Mouse (Mus musculus): ENCODE measurements at regions not wholly inside any gene's neighbourhood (a gene's known extent, or its start where the extent isn't known, plus 50 kb on each side); places are given as distances from the start of the nearest gene placed in this dataset.

- H3K9me3 ChIP-seq (replicated peaks), result no peaks in the 10 kb centered on the region
- H3K27me3 ChIP-seq (ENCODE audit: low read depth, poor library complexity, severe bottlenecking), result no peaks in the 10 kb centered on the region
- H3K36me3 ChIP-seq, result no peaks in the 10 kb centered on the region
- H3K4me3 ChIP-seq, result no peak overlapping the region
- WGBS, result 89% methylated on average over 4 of the region's 4 CpGs
- no peaks in the 10 kb centered on the region for H3K4me1 ChIP-seq
- no peak overlapping the region for H3K27ac ChIP-seq
- no peak for DNase-seq (ENCODE audit: low spot score)
These were observed 430.3 kb upstream of the Tenm3 start for GRCm38 (mm10) chr8:49274031-49274430.

- no peak overlapping the region for H3K4me3 ChIP-seq
- no peaks in the 10 kb centered on the region for H3K27me3 ChIP-seq (ENCODE audit: low read depth, poor library complexity, severe bottlenecking)
- H3K4me1 ChIP-seq, result no peaks in the 10 kb centered on the region
- H3K36me3 ChIP-seq, result no peaks in the 10 kb centered on the region
- no peak overlapping the region for H3K27ac ChIP-seq
- no peaks in the 10 kb centered on the region for H3K9me3 ChIP-seq (replicated peaks)
- WGBS, result 95% methylated on average over 1 of the region's 1 CpGs
- no peak for DNase-seq (ENCODE audit: low spot score)
These were observed 429.4 kb upstream of the Tenm3 start for GRCm38 (mm10) chr8:49273109-49273508.

- no peaks in the 10 kb centered on the region for H3K36me3 ChIP-seq
- DNase-seq (ENCODE audit: low spot score), result no peak
- H3K4me1 ChIP-seq, result peaks cover 37% of the 10 kb centered on the region
- 73% methylated on average over 6 of the region's 6 CpGs for WGBS
- H3K27ac ChIP-seq, result no peak overlapping the region
- H3K9me3 ChIP-seq (replicated peaks), result no peaks in the 10 kb centered on the region
- H3K27me3 ChIP-seq (ENCODE audit: low read depth, poor library complexity, severe bottlenecking), result no peaks in the 10 kb centered on the region
- H3K4me3 ChIP-seq, result no peak overlapping the region
These were observed 419.7 kb upstream of the Tenm3 start for GRCm38 (mm10) chr8:49263416-49263815.

DNA sequence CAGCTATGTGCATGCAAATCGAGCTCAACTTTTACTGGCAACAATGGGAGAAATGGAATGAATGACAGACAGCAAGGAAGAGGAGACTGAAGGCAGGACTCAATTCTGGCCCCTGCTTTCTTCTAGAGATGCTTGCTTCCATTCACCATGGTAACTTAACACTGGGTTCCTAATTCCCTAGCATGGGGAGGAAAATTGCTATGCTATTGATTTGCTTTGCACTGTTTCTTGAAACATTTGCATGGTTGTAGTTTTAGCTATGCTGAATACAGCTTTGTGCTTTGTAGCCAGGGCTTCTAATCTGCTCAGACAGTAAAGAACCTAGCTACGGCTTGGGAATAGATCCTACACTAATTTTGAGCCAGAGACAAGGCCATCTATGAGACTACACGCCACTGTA is 419.0 kb upstream of the Tenm3 start:
- no peak for DNase-seq (ENCODE audit: low spot score)
- Histone ChIP-seq H3K27me3 (ENCODE audit: low read depth, poor library complexity, severe bottlenecking) (no peaks in the 10 kb centered on the region), H3K27ac (no peak overlapping the region), H3K4me1 (peaks cover 37% of the 10 kb centered on the region), H3K9me3 (replicated peaks) (no peaks in the 10 kb centered on the region), H3K36me3 (no peaks in the 10 kb centered on the region), H3K4me3 (no peak overlapping the region)
- 79% methylated on average over 3 of the region's 3 CpGs for WGBS

DNA sequence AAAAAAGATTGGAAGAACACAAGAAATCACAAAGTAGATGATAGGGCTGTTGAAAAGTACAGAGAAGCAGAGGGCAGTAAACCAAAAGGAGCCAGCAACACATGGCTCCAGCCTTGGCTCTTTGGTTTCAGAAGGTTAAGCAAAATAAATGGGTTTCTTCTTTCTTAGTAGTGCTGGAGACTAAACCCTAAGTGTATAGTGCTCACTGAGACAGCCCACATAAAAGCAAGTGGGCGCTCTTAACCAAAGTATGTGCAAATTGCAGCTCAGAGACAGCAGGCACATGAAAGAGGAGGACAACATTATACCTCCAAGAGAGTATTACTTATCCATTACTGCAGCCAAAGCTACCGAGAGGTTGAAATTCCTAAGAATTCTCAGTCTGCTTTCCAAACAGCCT is 412.2 kb upstream of the Tenm3 start:
- DNase-seq (ENCODE audit: low spot score), result no peak
- 59% methylated on average over 2 of the region's 2 CpGs for WGBS
- peaks cover 11% of the 10 kb centered on the region for H3K4me1 ChIP-seq
- no peak overlapping the region for H3K27ac ChIP-seq
- no peaks in the 10 kb centered on the region for H3K27me3 ChIP-seq (ENCODE audit: low read depth, poor library complexity, severe bottlenecking)
- H3K36me3 ChIP-seq, result no peaks in the 10 kb centered on the region
- H3K4me3 ChIP-seq, result no peak overlapping the region
- no peaks in the 10 kb centered on the region for H3K9me3 ChIP-seq (replicated peaks)

DNA sequence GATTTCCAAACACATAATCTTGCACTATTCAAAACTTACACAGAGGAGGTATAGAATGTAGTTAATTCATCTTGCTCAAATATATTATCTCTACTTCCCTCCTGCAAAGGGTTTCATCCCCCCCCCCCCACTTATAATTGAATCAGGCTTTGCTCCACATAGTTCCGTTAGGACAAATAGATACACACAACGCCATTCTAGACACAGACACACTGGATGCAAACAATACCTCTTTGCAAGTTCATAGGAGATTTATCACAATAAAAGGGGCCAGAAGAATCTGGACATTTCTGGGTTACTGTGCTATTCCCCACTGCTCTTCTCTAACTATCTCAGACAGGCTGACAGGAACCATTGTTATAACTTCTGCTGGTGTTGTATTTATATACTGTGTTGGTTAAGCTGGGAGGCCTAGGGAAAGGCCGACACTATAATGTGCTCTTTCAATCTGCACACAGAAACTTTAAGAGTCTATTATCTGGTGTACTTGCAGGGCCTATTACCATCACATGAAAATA is 410.6 kb upstream of the Tenm3 start:
- no peak for DNase-seq (ENCODE audit: low spot score)
- Histone ChIP-seq H3K4me1 (no peaks in the 10 kb centered on the region), H3K9me3 (replicated peaks) (no peaks in the 10 kb centered on the region), H3K27ac (no peak overlapping the region), H3K27me3 (ENCODE audit: low read depth, poor library complexity, severe bottlenecking) (no peaks in the 10 kb centered on the region), H3K4me3 (no peak overlapping the region), H3K36me3 (no peaks in the 10 kb centered on the region)
- WGBS, result 90% methylated on average over 3 of the region's 3 CpGs

- Histone ChIP-seq H3K4me3 (no peak overlapping the region), H3K4me1 (no peaks in the 10 kb centered on the region), H3K9me3 (replicated peaks) (no peaks in the 10 kb centered on the region), H3K36me3 (no peaks in the 10 kb centered on the region), H3K27ac (no peak overlapping the region), H3K27me3 (ENCODE audit: low read depth, poor library complexity, severe bottlenecking) (no peaks in the 10 kb centered on the region)
- no peak for DNase-seq (ENCODE audit: low spot score)
- 79% methylated on average over 5 of the region's 5 CpGs for WGBS
These were observed 399.3 kb upstream of the Tenm3 start for GRCm38 (mm10) chr8:49243002-49243401.

GRCm38 (mm10) chr8:49236822-49237071 is 393.0 kb upstream of the Tenm3 start:
- Histone ChIP-seq H3K27me3 (ENCODE audit: low read depth, poor library complexity, severe bottlenecking) (no peaks in the 10 kb centered on the region), H3K36me3 (no peaks in the 10 kb centered on the region), H3K9me3 (replicated peaks) (no peaks in the 10 kb centered on the region), H3K4me3 (no peak overlapping the region), H3K27ac (no peak overlapping the region), H3K4me1 (no peaks in the 10 kb centered on the region)
- WGBS, result 78% methylated on average over 4 of the region's 4 CpGs
- no peak for DNase-seq (ENCODE audit: low spot score)

DNA sequence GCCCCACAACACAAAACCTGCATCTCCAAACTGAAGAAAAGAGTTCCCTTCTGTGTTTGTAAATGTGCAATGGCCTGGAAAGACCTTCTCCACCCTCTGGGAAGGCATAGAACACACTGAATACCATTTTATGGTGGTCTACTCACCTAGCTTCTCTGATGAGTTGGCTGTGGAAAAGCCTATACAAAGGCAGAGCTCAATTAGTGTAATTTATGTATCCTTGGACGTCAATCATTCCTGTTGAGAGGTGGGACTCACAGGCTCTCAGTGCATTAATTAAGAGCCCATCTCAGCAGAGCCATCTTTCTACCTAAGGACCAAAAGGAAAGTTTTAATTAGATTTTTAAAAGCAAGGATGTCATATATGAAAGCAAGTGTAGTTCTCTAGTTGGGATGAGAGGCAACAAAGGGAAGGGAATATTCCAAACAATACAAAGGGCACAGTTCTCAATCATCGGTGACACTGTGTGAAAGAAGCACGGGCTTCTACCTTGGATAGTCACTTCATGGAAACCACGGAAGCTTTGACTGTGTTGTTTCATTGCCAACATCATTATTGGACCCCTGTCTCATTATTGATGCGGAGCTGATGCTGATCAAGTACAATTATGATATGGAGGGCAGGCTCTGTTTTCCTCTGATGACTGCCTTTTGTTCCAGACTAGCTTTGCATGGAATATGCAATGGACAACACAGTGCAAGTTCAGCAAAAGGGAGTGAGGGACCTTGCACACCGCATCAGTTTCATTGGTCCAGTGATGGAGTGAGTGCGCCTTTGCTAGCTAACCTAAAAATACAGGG is 392.5 kb upstream of the Tenm3 start:
- 90% methylated on average over 7 of the region's 7 CpGs for WGBS

GRCm38 (mm10) chr8:49223841-49224420 is 380.2 kb upstream of the Tenm3 start:
- H3K4me3 ChIP-seq, result no peak overlapping the region
- peaks cover 23% of the 10 kb centered on the region for H3K4me1 ChIP-seq
- WGBS, result 68% methylated on average over 18 of the region's 18 CpGs
- H3K27ac ChIP-seq, result no peak overlapping the region
- no peaks in the 10 kb centered on the region for H3K9me3 ChIP-seq (replicated peaks)
- H3K36me3 ChIP-seq, result no peaks in the 10 kb centered on the region
- DNase-seq (ENCODE audit: low spot score), result no peak
- no peaks in the 10 kb centered on the region for H3K27me3 ChIP-seq (ENCODE audit: low read depth, poor library complexity, severe bottlenecking)

More for the DNA sequence above, 392.5 kb upstream of the Tenm3 start:
- no peaks in the 10 kb centered on the region for H3K27me3 ChIP-seq (ENCODE audit: low read depth, poor library complexity, severe bottlenecking)
- no peaks in the 10 kb centered on the region for H3K9me3 ChIP-seq (replicated peaks)
- no peak overlapping the region for H3K27ac ChIP-seq
- H3K36me3 ChIP-seq, result no peaks in the 10 kb centered on the region
- H3K4me1 ChIP-seq, result no peaks in the 10 kb centered on the region
- no peak for DNase-seq (ENCODE audit: low spot score)
- H3K4me3 ChIP-seq, result no peak overlapping the region

GRCm38 (mm10) chr8:49195333-49195640 is 351.5 kb upstream of the Tenm3 start:
- Histone ChIP-seq H3K27me3 (ENCODE audit: low read depth, poor library complexity, severe bottlenecking) (no peaks in the 10 kb centered on the region), H3K4me1 (no peaks in the 10 kb centered on the region), H3K27ac (no peak overlapping the region), H3K36me3 (no peaks in the 10 kb centered on the region), H3K9me3 (replicated peaks) (no peaks in the 10 kb centered on the region), H3K4me3 (no peak overlapping the region)
- no peak for DNase-seq (ENCODE audit: low spot score)
- 87% methylated on average over 4 of the region's 4 CpGs for WGBS

DNA sequence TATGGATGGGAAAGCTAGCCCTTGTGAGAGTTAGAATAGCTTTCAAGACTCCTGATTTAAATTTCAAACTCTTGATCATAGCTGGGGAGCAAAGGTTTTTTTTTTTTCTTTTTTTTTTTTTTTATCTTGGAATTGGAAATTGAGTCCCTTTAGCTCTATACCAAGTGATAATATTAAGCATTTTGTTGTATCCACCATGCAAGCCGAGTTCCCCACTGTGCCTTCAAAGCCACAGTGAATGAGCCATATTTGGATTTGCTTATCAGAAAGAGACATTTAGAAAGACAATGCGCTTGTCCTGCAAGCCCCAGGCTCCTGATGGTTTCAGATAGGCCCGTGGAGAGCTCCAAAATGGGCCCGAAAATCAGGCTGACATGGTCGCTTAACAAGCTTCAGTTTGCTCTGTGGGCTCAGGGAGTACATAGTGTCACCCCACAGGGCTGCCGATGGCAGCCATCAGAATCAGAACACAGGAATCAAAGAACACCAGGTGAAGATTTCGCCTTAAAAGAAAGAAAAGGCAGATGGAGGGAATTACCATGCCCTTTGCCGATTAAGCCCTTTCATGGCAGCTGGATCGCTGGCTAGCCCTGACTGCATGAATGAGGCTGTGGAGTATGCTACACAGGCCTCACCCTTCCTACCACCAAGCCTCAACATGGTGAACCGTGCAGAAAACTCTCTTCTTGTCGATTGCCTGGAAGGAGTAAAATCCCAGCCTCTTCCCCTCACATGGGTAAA is 351.0 kb upstream of the Tenm3 start:
- DNase-seq (ENCODE audit: low spot score), result no peak
- Histone ChIP-seq H3K27me3 (ENCODE audit: low read depth, poor library complexity, severe bottlenecking) (no peaks in the 10 kb centered on the region), H3K4me1 (no peaks in the 10 kb centered on the region), H3K27ac (no peak overlapping the region), H3K4me3 (no peak overlapping the region), H3K9me3 (replicated peaks) (no peaks in the 10 kb centered on the region), H3K36me3 (no peaks in the 10 kb centered on the region)
- WGBS, result 78% methylated on average over 11 of the region's 11 CpGs

GRCm38 (mm10) chr8:49186853-49187252 is 343.1 kb upstream of the Tenm3 start:
- no peak overlapping the region for H3K4me3 ChIP-seq
- H3K27me3 ChIP-seq (ENCODE audit: low read depth, poor library complexity, severe bottlenecking), result no peaks in the 10 kb centered on the region
- 85% methylated on average over 3 of the region's 3 CpGs for WGBS
- H3K4me1 ChIP-seq, result no peaks in the 10 kb centered on the region
- no peaks in the 10 kb centered on the region for H3K9me3 ChIP-seq (replicated peaks)
- DNase-seq (ENCODE audit: low spot score), result no peak
- no peaks in the 10 kb centered on the region for H3K36me3 ChIP-seq
- no peak overlapping the region for H3K27ac ChIP-seq

Measured in limb, embryonic 10.5 days (tissue).